Mouse (Mus musculus): ENCODE data around the gene Lsm11. TPM values are rescaled to one million over a fixed set of nuclear protein-coding genes. Genes with fewer than 3 reads are reported as not detected.

Lsm11 gene
- 10 to 100 TPM; 11.8 to 22.8 TPM for total RNA-seq (2021)
- long read RNA-seq, experiment 1, full-length matches to known transcripts: 4 of 5 reads
- long read RNA-seq, experiment 1, partial matches to known transcripts: 0 of 5 reads
- long read RNA-seq, experiment 1, other reads (novel, unspliced or antisense): 1 of 5 reads
- long read RNA-seq, experiment 2, full-length matches to known transcripts: 9 of 12 reads
- long read RNA-seq, experiment 2, partial matches to known transcripts: 0 of 12 reads
- long read RNA-seq, experiment 2, other reads (novel, unspliced or antisense): 3 of 12 reads

DNA sequence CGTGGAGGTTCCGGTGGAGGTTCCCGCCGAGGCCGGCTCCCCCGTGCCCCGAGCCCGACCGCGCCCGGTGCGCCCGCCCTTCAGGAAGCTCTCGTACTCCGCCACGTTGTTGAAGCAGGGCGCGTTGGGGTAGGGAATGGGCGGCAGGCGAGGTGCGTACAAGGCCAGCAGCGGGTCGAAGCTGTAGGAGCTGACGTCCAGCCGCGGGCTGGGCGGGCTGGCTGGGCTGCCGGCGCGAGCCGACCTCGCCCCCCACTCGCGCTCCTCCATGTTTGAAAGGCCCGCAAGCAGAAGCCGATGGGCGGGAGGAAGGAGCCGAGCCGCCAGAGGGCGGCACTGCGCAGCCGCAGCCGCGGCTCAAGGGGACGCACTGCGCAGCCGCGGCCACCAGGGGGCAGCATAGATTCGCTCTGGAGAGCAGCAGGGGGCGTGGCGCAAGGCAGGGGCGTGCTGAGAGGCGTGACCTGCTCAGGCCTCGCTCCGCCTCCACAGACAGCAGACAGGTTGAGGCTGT, at the start of gene Lsm11:
Lsm11 (minus strand) TSS at position 293 of the 514 bp plus-strand sequence.
- DNase-seq (ENCODE audit: low spot score in 2 of 2): peak; percentile 99 to 100

GRCm38 (mm10) chr11:45992087-45992486, 47.4 kb upstream of the Lsm11 start:
- DNase-seq (ENCODE audit: low spot score in 2 of 2): no peak

GRCm38 (mm10) chr11:45991604-45992003, 46.9 kb upstream of the Lsm11 start:
- peak in 1 of 2 experiments; percentile 27 for DNase-seq (ENCODE audit: low spot score in 2 of 2)

DNA sequence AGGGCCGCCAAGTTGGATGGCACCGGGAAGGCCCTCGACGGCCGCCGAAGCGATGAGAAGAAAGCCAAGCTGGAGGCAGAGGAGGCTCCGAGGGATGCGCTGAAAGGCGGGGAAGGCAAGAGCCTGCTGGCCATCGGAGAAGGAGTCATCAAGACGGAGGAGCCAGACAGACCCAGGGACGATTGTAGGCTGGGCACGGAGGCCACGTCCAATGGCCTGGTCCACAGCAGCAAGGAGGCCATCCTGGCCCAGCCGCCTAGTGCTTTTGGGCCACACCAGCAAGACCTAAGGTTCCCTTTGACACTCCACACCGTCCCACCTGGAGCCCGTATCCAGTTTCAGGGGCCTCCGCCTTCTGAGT, 36.1 kb upstream of the Lsm11 start:
- peak in 1 of 2 experiments; percentile 26 for DNase-seq (ENCODE audit: low spot score in 2 of 2)

DNA sequence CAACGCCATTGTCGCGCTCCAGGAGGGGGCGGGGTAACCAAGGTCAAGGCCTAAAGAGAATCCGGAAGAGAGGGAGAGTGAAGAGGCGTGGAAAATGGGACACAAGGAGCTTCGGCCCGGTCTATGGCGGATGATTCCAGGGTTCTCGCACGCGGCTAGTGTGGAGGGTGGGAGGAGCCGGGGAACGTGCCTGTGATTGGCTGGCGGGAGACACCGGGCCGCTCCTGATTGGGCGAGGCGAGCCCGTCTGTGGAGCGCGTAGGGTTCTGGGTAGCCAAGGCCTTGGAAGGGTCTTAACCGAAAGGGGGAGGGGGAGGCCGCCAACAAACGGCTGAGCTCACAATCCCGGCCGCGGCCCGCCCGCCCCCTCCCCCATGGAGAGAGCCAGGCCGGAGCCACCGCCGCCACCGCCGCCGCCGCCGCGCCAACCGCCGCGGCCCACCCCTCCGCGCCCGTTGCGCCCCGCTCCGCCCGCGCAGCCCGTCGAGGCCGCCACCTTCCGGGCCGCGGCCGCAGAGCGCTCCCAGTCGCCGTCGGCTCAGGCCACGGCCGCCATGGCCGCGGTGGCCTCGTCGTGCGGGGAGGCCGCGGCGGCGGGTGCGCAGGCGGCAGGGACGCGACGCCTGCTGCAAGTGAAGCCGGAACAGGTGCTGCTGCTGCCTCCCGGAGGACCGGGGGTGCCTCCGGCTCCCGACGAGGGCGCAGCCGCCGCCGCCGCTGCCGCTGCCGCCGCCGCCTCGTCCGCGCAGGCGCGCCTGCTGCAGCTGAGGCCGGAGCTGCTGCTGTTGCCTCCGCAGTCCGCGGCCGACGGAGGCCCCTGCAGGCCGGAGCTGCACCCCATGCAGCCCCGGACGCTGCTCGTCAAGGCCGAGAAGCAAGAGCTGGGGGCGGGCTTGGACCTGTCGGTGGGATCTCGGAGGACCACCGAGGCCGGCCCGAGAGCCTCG, 35.5 kb upstream of the Lsm11 start, which contains the start of gene Sox30:
Sox30 (plus strand) TSS at position 365 of the 947 bp plus-strand sequence.
- peak; percentile 42 for DNase-seq (ENCODE audit: low spot score in 2 of 2)

DNA sequence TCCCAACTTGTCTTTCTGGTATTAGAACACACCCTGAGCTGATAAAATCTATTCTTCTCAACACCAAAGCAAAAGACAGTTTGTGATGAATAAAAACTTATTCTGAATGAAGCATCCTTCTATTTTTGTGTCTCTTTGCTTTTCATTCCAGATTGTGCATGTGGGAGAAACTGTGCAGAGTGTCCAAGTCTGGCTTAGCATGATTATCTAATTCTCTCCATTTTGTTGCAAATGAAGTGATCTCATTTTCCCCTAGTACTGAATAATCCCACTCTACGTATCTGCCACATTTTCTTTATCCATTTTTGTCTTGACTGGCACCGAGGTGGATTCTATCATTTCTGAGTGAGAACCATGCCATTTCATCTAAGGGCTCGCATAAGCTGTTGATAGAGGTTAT, 31.3 kb upstream of the Lsm11 start:
- DNase-seq (ENCODE audit: low spot score in 2 of 2): no peak

- no peak for DNase-seq (ENCODE audit: low spot score in 2 of 2)
Measured at GRCm38 (mm10) chr11:45974466-45974865, 29.7 kb upstream of the Lsm11 start.

DNA sequence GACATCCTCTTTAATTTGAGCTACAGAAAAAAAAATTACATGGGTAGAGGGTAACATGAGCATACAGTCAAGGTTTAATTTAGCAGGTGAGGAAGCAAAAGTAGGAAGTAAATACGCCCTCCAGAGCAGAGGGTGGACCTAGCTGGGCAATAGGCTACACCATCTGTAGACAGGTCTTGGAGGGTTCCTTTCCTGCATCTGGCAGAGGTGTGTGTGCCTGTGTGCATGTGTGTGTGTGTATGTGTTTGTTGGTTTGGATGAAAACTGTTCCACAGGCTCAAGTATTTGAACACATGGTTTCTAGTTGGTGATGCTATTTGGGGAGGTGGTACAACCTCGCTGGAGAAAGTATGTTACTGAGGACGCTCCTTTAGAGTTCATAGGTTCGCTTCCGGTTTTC, 28.9 kb upstream of the Lsm11 start:
- no peak for DNase-seq (ENCODE audit: low spot score in 2 of 2)

DNA sequence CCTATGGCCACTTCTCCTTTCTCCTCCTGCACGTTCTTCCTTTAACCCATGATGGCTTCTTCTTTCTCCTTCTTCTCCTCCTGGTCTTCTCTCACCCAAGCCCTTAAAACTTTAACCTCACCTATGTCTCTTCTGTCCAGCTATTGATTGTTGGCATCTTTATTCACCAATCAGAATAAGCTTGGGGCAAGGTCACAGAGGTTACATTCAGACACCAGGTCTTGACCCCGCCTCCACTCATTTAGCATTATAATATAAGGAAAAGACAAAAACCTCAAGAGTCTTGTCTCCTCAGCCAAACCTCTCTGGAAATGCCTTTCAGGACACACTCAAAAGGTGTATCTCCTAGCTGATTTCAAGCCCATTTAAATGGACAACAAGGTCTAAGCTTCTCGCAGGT, 23.7 kb upstream of the Lsm11 start:
- no peak for DNase-seq (ENCODE audit: low spot score in 2 of 2)

DNA sequence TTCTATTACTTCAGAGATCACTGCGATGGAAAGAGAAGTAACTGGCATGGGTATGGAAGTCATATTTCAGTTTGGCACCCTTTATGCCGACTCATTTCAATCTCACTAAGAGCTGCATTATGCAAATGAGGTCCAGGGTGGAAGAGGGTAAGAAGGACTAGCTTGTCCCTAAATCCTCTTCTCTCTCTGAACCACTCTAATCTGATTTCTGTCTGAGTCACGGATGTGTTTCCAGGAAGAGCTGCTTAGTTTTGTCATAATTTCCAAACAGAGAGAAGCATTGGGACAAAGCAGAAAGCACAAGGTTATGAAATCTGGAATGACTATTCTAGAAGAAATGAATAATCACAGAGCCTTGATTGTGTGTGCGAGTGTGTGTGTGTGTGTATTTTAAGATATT, 22.2 kb upstream of the Lsm11 start:
- no peak for DNase-seq (ENCODE audit: low spot score in 2 of 2)

DNA sequence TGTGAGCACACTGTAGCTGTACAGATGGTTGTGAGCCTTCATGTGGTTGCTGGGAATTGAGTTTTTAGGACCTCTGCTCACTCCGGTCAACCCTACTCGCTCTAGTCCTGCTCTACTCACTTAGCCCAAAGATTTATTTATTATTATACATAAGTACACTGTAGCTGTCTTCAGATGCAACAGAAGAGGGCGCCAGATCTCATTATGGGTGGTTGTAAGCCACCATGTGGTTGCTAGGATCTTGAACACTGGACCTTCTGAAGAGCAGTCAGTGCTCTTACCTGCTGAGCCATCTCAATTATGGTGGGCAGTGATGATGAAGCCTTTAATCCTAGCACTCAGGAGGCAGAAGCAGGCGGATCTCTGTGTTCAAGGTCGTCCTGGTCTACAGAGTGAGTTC, 15.3 kb upstream of the Lsm11 start:
- no peak for DNase-seq (ENCODE audit: low spot score in 2 of 2)

GRCm38 (mm10) chr11:45959598-45959997, 14.9 kb upstream of the Lsm11 start:
- DNase-seq (ENCODE audit: low spot score in 2 of 2): no peak

GRCm38 (mm10) chr11:45955127-45955627, 10.4 kb upstream of the Lsm11 start, which contains the start of gene Thg1l:
TSS of gene Thg1l (minus strand) at chr11:45955494.
- DNase-seq (ENCODE audit: low spot score in 2 of 2): peak; percentile 83 to 87

GRCm38 (mm10) chr11:45947491-45947890, 2.8 kb upstream of the Lsm11 start:
- no peak for DNase-seq (ENCODE audit: low spot score in 2 of 2)

GRCm38 (mm10) chr11:45946796-45947195, 2.1 kb upstream of the Lsm11 start:
- no peak for DNase-seq (ENCODE audit: low spot score in 2 of 2)

GRCm38 (mm10) chr11:45943891-45944642, 668 bp downstream of the Lsm11 start:
- peak; percentile 21 to 56 for DNase-seq (ENCODE audit: low spot score in 2 of 2)

DNA sequence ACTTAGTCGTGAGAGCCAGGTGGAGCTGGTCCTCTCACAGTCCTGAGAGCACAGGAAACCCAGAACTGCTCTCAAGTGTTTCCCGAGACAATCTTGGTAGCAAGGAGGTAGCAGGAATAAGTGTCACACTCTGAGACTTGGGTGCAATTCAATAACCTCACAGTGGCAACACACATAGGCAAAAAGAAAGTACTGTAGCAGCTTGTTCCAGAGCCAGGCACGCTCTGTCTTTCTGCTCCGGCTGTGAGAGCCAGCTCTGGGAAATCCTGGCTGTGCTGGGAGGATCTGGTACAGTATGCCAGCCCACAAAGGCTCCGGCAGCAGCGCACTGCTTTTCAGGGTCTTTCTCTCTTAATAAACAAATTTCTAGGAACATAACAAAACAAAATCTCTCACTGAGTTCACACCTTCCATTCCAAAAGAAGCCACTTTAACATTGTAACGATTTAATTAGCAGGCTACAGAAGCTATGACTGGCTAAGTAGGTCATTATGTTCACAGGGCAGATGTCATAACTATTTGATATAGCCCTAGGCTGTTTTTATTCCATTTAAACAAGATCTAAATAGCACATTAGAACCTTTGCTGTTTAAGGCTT, 1.5 kb downstream of the Lsm11 start:
- DNase-seq (ENCODE audit: low spot score in 2 of 2): peak in 1 of 2 experiments; percentile 30

DNA sequence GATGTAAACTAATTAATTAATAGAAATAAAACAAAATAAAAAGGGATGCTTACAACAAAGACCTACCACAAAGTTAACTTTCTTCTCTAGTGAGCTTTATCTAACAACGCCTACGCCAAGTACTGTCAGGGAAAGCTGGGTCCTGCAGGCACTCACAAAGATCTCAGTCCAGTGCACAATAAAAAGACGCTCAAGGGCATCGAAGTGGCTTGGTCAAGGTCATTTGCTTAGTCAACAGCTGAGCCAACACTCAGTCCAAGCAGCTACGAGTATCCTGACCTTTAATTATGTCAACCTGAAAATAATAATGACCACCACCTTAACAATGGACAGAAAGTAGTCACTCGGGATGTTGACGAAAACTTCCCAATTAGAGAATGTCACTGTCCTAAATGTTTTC, 2.5 kb downstream of the Lsm11 start:
- no peak for DNase-seq (ENCODE audit: low spot score in 2 of 2)

- DNase-seq (ENCODE audit: low spot score in 2 of 2): no peak
Measured at GRCm38 (mm10) chr11:45938917-45939316, 5.8 kb downstream of the Lsm11 start.

- no peak for DNase-seq (ENCODE audit: low spot score in 2 of 2)
Measured at GRCm38 (mm10) chr11:45937478-45937877, 7.3 kb downstream of the Lsm11 start.

Measured in adrenal gland, adult 18-20 months (tissue).